Mouse (Mus musculus) olfactory bulb, adult 2 months (tissue): ENCODE measurements around the gene Dtnb.

Source experiments
- CTCF ChIP-seq: fragments of 200-500 bp; IDR thresholded peaks from 2 replicates; pipeline ENCODE4 v1.5.1; 2012; ENCODE audit warnings: low read depth, mild to moderate bottlenecking, low read length, moderate library complexity; ENCODE audit not compliant: insufficient read depth
- POLR2A ChIP-seq: fragments of 200-500 bp; IDR thresholded peaks from 2 replicates; pipeline ENCODE4 v1.6.1; 2012; ENCODE audit warnings: mild to moderate bottlenecking, low read depth, low read length, moderate library complexity; ENCODE audit not compliant: insufficient read depth

DNA sequence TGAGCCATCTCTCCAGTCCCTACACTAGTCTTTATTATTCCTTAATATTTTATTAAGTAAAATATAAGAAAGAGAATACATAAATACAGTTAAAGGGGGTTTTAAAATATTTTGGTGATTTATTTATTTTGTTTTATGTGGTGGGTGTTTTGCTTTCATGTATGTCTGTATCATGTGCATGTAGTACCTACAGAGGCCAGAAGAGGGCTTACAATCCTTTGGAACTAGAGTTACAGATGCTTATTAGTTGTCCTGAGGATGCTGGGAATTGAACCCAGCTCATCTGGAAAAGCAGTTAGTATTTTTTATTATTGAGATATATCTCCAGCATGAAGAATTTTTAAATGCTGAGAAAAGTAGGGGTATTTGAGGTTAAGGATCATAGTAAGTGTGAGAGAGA lies 37.6 kb downstream of the Dtnb start:
- TF ChIP-seq POLR2A (no peak), CTCF (no peak)
